Mouse (Mus musculus) midbrain, postnatal 0 days (tissue): Measurements from ENCODE around the gene Vcan. TPM values are rescaled to one million over a fixed set of nuclear protein-coding genes. Genes with fewer than 3 reads are reported as not detected.

Source experiments
- ATAC-seq: fragments of 200-750 bp; cut with Nextera tagmentation; 2 replicates; pipeline ENCODE4 v1.8.0; 2017; ENCODE audit warnings: moderate number of reproducible peaks, mild to moderate bottlenecking, moderate TSS enrichment, moderate library complexity; ENCODE audit not compliant: low FRiP score
- DNase-seq: peaks from one replicate; pipeline ENCODE4 v3.0.0-alpha.2; 2015; ENCODE audit warnings: low spot score
- H3K27ac ChIP-seq: fragments of 300-500 bp; sonication (generic); 2 replicates; pipeline ENCODE4 v1.5.1; 2014; ENCODE audit warnings: low read depth, mild to moderate bottlenecking, low read length, mixed read lengths
- H3K27me3 ChIP-seq: fragments of 300-500 bp; sonication (generic); 2 replicates; pipeline ENCODE4 v1.6.1; 2014; ENCODE audit warnings: low read length, control low read depth, mixed read lengths; ENCODE audit not compliant: insufficient read depth
- H3K36me3 ChIP-seq: fragments of 300-500 bp; sonication (generic); 2 replicates; pipeline ENCODE4 v1.6.1; 2014; ENCODE audit warnings: low read length, control low read depth, mixed read lengths; ENCODE audit not compliant: insufficient read depth
- H3K4me1 ChIP-seq: fragments of 300-500 bp; sonication (generic); 2 replicates; pipeline ENCODE4 v1.6.1; 2014; ENCODE audit warnings: mild to moderate bottlenecking, control low read depth, antibody characterized with exemption, low read length, mixed read lengths; ENCODE audit not compliant: insufficient read depth
- H3K4me2 ChIP-seq: fragments of 300-500 bp; sonication (generic); 2 replicates; pipeline ENCODE4 v1.6.1; 2014; ENCODE audit warnings: low read depth, mild to moderate bottlenecking, low read length, mixed read lengths; ENCODE audit not compliant: poor library complexity, severe bottlenecking
- H3K4me3 ChIP-seq: fragments of 300-500 bp; sonication (generic); 2 replicates; pipeline ENCODE4 v1.5.1; 2014; ENCODE audit warnings: low read depth, mild to moderate bottlenecking, low read length, moderate library complexity
- H3K9ac ChIP-seq: fragments of 300-500 bp; sonication (generic); replicated peaks from 2 replicates; pipeline ENCODE4 v1.6.1; 2014; ENCODE audit warnings: mild to moderate bottlenecking, low read length, moderate library complexity, mixed read lengths; ENCODE audit not compliant: poor library complexity, severe bottlenecking
- H3K9me3 ChIP-seq: fragments of 300-500 bp; sonication (generic); 2 replicates; pipeline ENCODE4 v1.6.1; 2016; ENCODE audit warnings: low read length, control low read depth
- CTCF ChIP-seq: IDR thresholded peaks from 2 replicates; pipeline ENCODE4 v1.5.1; 2016; ENCODE audit warnings: antibody characterized with exemption, mild to moderate bottlenecking
- WGBS: fragments of 180-500 bp; shearing (Covaris S2); extraction: QIAGEN DNeasy Blood & Tissue Kit; methylation state at CpG from one replicate; pipeline ENCODE4 v1.1.7; 2014; 5-methylcytosine and 5-hydroxymethylcytosine counted together
- polyA plus RNA-seq: library from polyadenylated mRNA; unstranded; fragments of >200 nt; fragmentation: Nextera tagmentation; extraction: Ambion mirVana; gene quantifications from 2 replicates; pipeline ENCODE4 v1.2.1, GENCODE M21; 2015
- total RNA-seq: library from RNA; depleted of rRNA; stranded (reverse); fragments of >200 nt; gene quantifications from 2 replicates; pipeline ENCODE4 v1.2.3, GENCODE M21; 2014; rRNA removed

Gene Vcan
- total RNA-seq = 42.5 and 44.6 TPM in 2 replicates
- polyA plus RNA-seq = 11.0 and 13.4 TPM in 2 replicates

DNA sequence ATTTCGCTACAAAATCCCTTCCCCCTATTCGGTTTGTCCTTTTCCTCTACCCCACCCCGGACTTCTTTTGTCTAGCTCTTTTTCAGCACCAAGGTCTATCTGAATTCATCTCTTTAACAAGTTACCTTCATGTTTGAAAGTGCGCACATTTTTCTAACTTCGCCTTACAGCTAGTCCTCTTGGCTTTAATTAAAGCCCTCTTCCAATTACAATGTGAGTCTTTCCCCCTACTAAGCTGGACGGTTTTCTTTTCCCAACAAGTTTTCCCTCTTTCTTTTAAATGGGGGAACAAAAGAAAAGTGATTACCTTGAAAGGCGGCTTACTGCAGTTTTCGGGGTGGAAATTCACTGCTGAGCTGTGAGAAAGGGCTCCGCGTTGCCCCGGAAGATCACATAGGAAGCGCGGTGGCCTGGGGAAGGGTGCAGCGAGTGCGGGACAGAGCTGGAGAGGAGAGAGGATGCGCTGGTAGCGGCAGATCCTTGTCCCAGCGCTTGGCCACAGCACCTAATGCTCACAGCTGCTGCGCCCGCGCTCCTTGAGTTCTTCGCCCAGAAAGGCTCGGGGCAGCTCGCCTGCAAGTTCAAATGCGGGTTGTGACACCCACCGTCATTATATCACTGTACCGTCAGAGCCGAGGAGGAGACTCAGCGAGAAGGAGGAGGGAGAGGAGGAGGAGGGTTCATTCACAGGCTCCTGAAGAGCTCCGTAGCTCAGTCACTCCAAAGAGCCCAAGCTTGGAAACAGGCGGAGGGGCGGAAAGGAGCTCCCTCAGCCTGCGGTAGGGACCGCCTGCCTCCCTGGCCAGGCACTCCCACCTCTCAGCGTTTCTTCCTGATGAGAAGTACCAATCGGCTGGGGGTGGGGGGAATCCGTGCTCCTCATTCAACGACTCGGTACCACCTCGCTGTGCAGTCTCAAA, at the start of gene Vcan:
Vcan (minus strand) TSS at position 744 of the 920 bp plus-strand sequence.
- under 1% methylated on average over 40 of the region's 40 CpGs for WGBS
- ATAC-seq (peak; percentile 42), DNase-seq (peak; percentile 69)
- no peaks in the 10 kb centered on the region for H3K27me3 ChIP-seq
- peak within 1 kb of the TSS; percentile 70 for H3K4me3 ChIP-seq
- no peaks in the 10 kb centered on the region for H3K9me3 ChIP-seq
- TF ChIP-seq CTCF = no peak
- no peaks in the 10 kb centered on the region; the same call in 1 of the 2 replicates for H3K4me1 ChIP-seq
- H3K36me3 ChIP-seq = no peaks in the 10 kb centered on the region
- peak within 1 kb of the TSS; percentile 95 for H3K4me2 ChIP-seq
- H3K27ac ChIP-seq = peak within 1 kb of the TSS; percentile 52; the same call in 1 of the 2 replicates
- H3K9ac ChIP-seq = peak within 1 kb of the TSS; percentile 57

GRCm38 (mm10) chr13:89791475-89791874, 49.2 kb upstream of the Vcan start:
- 58% methylated on average over 5 of the region's 5 CpGs for WGBS

DNA sequence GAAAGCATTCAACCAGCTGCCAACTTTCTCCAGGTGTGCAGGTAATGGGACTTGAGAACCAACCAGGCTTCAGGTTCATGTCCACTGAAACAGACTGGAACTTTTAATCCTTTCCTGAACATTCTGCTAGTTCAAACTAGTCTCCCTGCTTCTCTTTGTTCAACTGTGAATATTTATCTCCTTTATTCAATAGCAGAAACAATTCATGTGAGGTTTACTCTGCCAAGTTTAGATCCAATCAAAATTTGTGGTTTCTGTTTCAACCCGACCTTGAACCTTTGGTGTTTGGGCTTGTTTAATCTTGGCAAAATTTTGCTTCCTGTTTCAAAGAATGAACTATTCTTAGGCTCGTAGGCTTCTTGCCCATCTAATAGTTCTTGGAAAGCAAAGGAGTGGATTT, 40.6 kb upstream of the Vcan start:
- Histone ChIP-seq H3K4me2 (no peak overlapping the region), H3K9ac (no peak overlapping the region), H3K4me3 (no peak overlapping the region), H3K27me3 (no peaks in the 10 kb centered on the region), H3K4me1 (no peaks in the 10 kb centered on the region), H3K36me3 (no peaks in the 10 kb centered on the region), H3K27ac (no peak overlapping the region), H3K9me3 (no peaks in the 10 kb centered on the region)
- ATAC-seq (no peak), DNase-seq (no peak)
- 74% methylated on average over 2 of the region's 2 CpGs for WGBS
- no peak for TF ChIP-seq CTCF

More at GRCm38 (mm10) chr13:89791475-89791874, 49.2 kb upstream of the Vcan start:
- Histone ChIP-seq H3K4me2 (no peak overlapping the region), H3K4me3 (no peak overlapping the region), H3K9me3 (no peaks in the 10 kb centered on the region), H3K4me1 (no peaks in the 10 kb centered on the region), H3K27ac (no peak overlapping the region), H3K27me3 (no peaks in the 10 kb centered on the region), H3K36me3 (no peaks in the 10 kb centered on the region), H3K9ac (no peak overlapping the region)
- ATAC-seq = no peak
- DNase-seq = no peak
- no peak for TF ChIP-seq CTCF

DNA sequence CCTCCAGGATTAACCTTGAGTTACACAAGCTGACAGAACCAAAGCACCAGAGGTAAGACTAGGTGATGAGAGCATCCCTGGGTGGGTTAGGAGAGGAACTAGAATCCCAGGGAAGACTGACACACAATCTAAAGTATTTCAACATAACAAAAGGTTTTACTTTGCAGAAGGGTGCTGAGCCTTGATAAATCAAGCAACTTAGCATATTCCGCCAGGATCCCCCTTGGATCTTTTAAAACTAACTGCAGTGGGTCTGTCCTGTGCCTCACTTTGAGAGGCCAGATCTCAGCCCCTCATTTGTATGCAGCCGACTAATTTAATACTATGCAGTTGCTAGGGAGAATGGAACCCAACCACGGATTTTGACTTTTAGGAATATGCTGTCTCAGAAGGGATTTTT, 38.0 kb upstream of the Vcan start:
- WGBS = 45% methylated on average over 3 of the region's 3 CpGs
- no peaks in the 10 kb centered on the region for H3K4me1 ChIP-seq
- no peaks in the 10 kb centered on the region for H3K27me3 ChIP-seq
- H3K9me3 ChIP-seq = no peaks in the 10 kb centered on the region
- H3K36me3 ChIP-seq = no peaks in the 10 kb centered on the region
- ATAC-seq (no peak), DNase-seq (peak; percentile 14)
- H3K9ac ChIP-seq = no peak overlapping the region
- H3K4me2 ChIP-seq = no peak overlapping the region
- TF ChIP-seq CTCF = no peak
- no peak overlapping the region for H3K4me3 ChIP-seq
- H3K27ac ChIP-seq = no peak overlapping the region

DNA sequence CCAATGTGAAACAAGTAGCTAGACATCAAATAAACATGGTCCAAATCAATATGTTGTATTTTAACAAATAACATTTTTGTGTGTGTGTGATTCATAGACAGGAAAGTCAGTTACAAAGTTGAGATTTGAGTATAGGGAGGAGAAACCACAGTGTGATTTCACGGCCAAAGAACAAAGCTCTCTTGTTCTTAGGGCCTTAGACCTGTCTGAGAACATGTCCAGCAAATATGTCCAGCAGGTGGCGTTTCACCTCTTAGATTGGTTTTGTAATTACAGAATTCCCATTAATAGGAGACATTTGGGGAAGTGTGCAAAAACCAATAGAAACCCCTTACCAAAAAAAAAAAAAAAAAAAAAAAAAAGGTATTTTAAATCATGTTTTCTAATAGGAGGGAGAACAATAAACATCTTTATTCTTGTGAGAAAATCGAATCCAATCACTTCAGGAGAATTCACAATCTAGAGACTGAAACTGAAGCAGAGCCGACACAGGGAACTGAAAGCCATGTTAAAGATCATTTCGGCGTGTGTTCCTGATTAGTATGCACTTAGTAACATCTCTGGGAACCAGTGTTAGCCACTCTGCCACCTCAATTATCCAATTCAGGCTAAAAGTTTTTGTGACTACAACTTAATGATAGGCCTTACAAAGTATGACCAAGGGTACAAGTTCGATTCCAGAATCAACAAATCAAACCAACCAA, 37.1 kb upstream of the Vcan start:
- 55% methylated on average over 7 of the region's 7 CpGs for WGBS
- DNase-seq = peak; percentile 92
- no peaks in the 10 kb centered on the region for H3K36me3 ChIP-seq
- no peaks in the 10 kb centered on the region for H3K4me1 ChIP-seq
- no peaks in the 10 kb centered on the region for H3K9me3 ChIP-seq
- no peak overlapping the region for H3K27ac ChIP-seq
- H3K4me2 ChIP-seq = no peak overlapping the region
- no peak overlapping the region for H3K9ac ChIP-seq
- H3K27me3 ChIP-seq = no peaks in the 10 kb centered on the region
- peak; percentile 66 for TF ChIP-seq CTCF
- H3K4me3 ChIP-seq = no peak overlapping the region
- no peak for ATAC-seq
